ENCODE assay signal across 13 mouse cellular contexts in genomic region chr6:86059151-86059853, GRCm38 (mm10). TPM values are rescaled to one million over a fixed set of nuclear protein-coding genes. Genes with fewer than 3 reads are reported as not detected.
DNase-seq lines count a peak whose midpoint lies in the region; ATAC-seq lines count a peak whose summit lies in the region.
"Had no signal": no experiment of that assay in that cellular context is flagged by ENCODE, and none has a peak within 500 bp of the region (broad histone marks: within the 10 kb centered on the region; RNA-seq: fewer than 3 reads in every experiment).

No protein-coding gene starts in this region.

- DNase-seq in T-cell, adult 2 months (ENCODE audit: low spot score): peak; percentile 49
- peak; percentile 14 for DNase-seq in embryonic facial prominence, embryonic 10.5 days (ENCODE audit: low spot score)
- DNase-seq in lung, adult 18-20 months: no peak
- DNase-seq in frontal cortex, adult 2 months (ENCODE audit: extremely low spot score in 1 of 2, low spot score in 1 of 2): no peak
- DNase-seq: heart, postnatal 4 days had no signal

- no peaks in the 10 kb centered on the region for H3K36me3 ChIP-seq in embryonic facial prominence, embryonic 10.5 days (replicated peaks)
- H3K36me3 ChIP-seq in hindbrain, embryonic 12.5 days: no peaks in the 10 kb centered on the region
- H3K36me3 ChIP-seq in midbrain, embryonic 16.5 days (ENCODE audit: control insufficient read depth, insufficient read depth, low read length): no peaks in the 10 kb centered on the region
- H3K36me3 ChIP-seq in kidney, embryonic 16.5 days (ENCODE audit: insufficient read depth, low read length): no peaks in the 10 kb centered on the region
- H3K36me3 ChIP-seq: embryonic facial prominence, embryonic 15.5 days; limb, embryonic 10.5 days; lung, embryonic 15.5 days had no signal

- peak; percentile 90 for ATAC-seq in hindbrain, embryonic 12.5 days (ENCODE audit: low FRiP score)
- ATAC-seq in midbrain, embryonic 16.5 days: peak; percentile 74
- no peak for ATAC-seq in kidney, embryonic 16.5 days (ENCODE audit: low FRiP score, low TSS enrichment)

- no peak overlapping the region for H3K4me3 ChIP-seq in embryonic facial prominence, embryonic 10.5 days
- H3K4me3 ChIP-seq in hindbrain, embryonic 12.5 days: peak overlapping the region; percentile 25
- peak overlapping the region; percentile 17; the same call in 1 of the 2 replicates for H3K4me3 ChIP-seq in midbrain, embryonic 16.5 days (ENCODE audit: low read depth, low read length)
- H3K4me3 ChIP-seq in kidney, embryonic 16.5 days (ENCODE audit: low read length): no peak overlapping the region
- H3K4me3 ChIP-seq: embryonic facial prominence, embryonic 15.5 days; limb, embryonic 10.5 days; lung, embryonic 15.5 days; myocyte had no signal

- WGBS in embryonic facial prominence, embryonic 10.5 days: 35% methylated on average over 7 of the region's 7 CpGs
- WGBS in hindbrain, embryonic 12.5 days: 24% methylated on average over 7 of the region's 7 CpGs
- 9% methylated on average over 7 of the region's 7 CpGs for WGBS in midbrain, embryonic 16.5 days
- WGBS in kidney, embryonic 16.5 days: 44% methylated on average over 7 of the region's 7 CpGs

- H3K27ac ChIP-seq in embryonic facial prominence, embryonic 10.5 days (replicated peaks): peak overlapping the region; percentile 67; the same call in 1 of the 2 replicates
- peak overlapping the region; percentile 95 for H3K27ac ChIP-seq in hindbrain, embryonic 12.5 days
- peak overlapping the region; percentile 91 for H3K27ac ChIP-seq in midbrain, embryonic 16.5 days (ENCODE audit: low read length)
- no peak overlapping the region for H3K27ac ChIP-seq in kidney, embryonic 16.5 days (ENCODE audit: low read length)
- H3K27ac ChIP-seq: embryonic facial prominence, embryonic 15.5 days; limb, embryonic 10.5 days; lung, embryonic 15.5 days had no signal

- peaks cover 32% of the 10 kb centered on the region for H3K4me1 ChIP-seq in embryonic facial prominence, embryonic 10.5 days
- peaks cover 69% of the 10 kb centered on the region for H3K4me1 ChIP-seq in hindbrain, embryonic 12.5 days
- peaks cover 65% of the 10 kb centered on the region for H3K4me1 ChIP-seq in midbrain, embryonic 16.5 days (ENCODE audit: control insufficient read depth, insufficient read depth, low read length)
- H3K4me1 ChIP-seq in kidney, embryonic 16.5 days (ENCODE audit: insufficient read depth, low read length): no peaks in the 10 kb centered on the region
- H3K4me1 ChIP-seq: lung, embryonic 15.5 days had no signal

- H3K4me2 ChIP-seq in hindbrain, embryonic 12.5 days (replicated peaks): peak overlapping the region; percentile 45
- peak overlapping the region; percentile 50 for H3K4me2 ChIP-seq in midbrain, embryonic 16.5 days (ENCODE audit: low read length)
- no peak overlapping the region for H3K4me2 ChIP-seq in kidney, embryonic 16.5 days (replicated peaks; ENCODE audit: low read depth, low read length)
- H3K4me2 ChIP-seq: embryonic facial prominence, embryonic 15.5 days; lung, embryonic 15.5 days had no signal

- H3K9ac ChIP-seq in hindbrain, embryonic 12.5 days: peak overlapping the region; percentile 43; the same call in 1 of the 2 replicates
- peak overlapping the region; percentile 60 for H3K9ac ChIP-seq in midbrain, embryonic 16.5 days (ENCODE audit: low read depth, low read length)
- H3K9ac ChIP-seq in kidney, embryonic 16.5 days (replicated peaks; ENCODE audit: low read length): no peak overlapping the region
- H3K9ac ChIP-seq: embryonic facial prominence, embryonic 15.5 days; lung, embryonic 15.5 days had no signal

- H3K9me3 ChIP-seq in embryonic facial prominence, embryonic 10.5 days: no peaks in the 10 kb centered on the region
- H3K9me3 ChIP-seq in hindbrain, embryonic 12.5 days (replicated peaks): no peaks in the 10 kb centered on the region
- no peaks in the 10 kb centered on the region for H3K9me3 ChIP-seq in midbrain, embryonic 16.5 days (replicated peaks; ENCODE audit: control insufficient read depth, low read length, poor library complexity, severe bottlenecking)
- no peaks in the 10 kb centered on the region for H3K9me3 ChIP-seq in kidney, embryonic 16.5 days (ENCODE audit: low read length)
- H3K9me3 ChIP-seq: embryonic facial prominence, embryonic 15.5 days; limb, embryonic 10.5 days; lung, embryonic 15.5 days had no signal

- no peaks in the 10 kb centered on the region for H3K27me3 ChIP-seq in embryonic facial prominence, embryonic 10.5 days (replicated peaks; ENCODE audit: low read depth, poor library complexity, severe bottlenecking)
- no peaks in the 10 kb centered on the region for H3K27me3 ChIP-seq in hindbrain, embryonic 12.5 days
- H3K27me3 ChIP-seq in midbrain, embryonic 16.5 days (ENCODE audit: control insufficient read depth, insufficient read depth, low read depth, low read length): no peaks in the 10 kb centered on the region
- H3K27me3 ChIP-seq in kidney, embryonic 16.5 days (ENCODE audit: insufficient read depth, low read length): no peaks in the 10 kb centered on the region
- H3K27me3 ChIP-seq: embryonic facial prominence, embryonic 15.5 days; lung, embryonic 15.5 days had no signal

RNA-seq across cellular contexts. Expression of gene Add2, which starts 30.8 kb away (rescaled TPM):
- 23.4 and 26.6 TPM in 2 replicates for polyA plus RNA-seq in embryonic facial prominence, embryonic 10.5 days (2016; fragmentation: Nextera tagmentation; extraction: Ambion mirVana)
- 115 and 119 TPM in 2 replicates for polyA plus RNA-seq in hindbrain, embryonic 12.5 days (2016; fragmentation: Nextera tagmentation; extraction: Ambion mirVana)
- polyA plus RNA-seq in midbrain, embryonic 16.5 days (2015; fragmentation: Nextera tagmentation; extraction: Ambion mirVana): 166 and 197 TPM in 2 replicates
- 5.0 and 6.0 TPM in 2 replicates for polyA plus RNA-seq in kidney, embryonic 16.5 days (2015; fragmentation: Nextera tagmentation; extraction: Ambion mirVana)
- polyA plus RNA-seq in frontal cortex, adult 2 months (2012; rRNA removed): 100 and 108 TPM in 2 replicates

RNA-seq across cellular contexts. Expression of gene Figla, which starts 43.3 kb away (rescaled TPM):
- polyA plus RNA-seq in embryonic facial prominence, embryonic 10.5 days (2016; fragmentation: Nextera tagmentation; extraction: Ambion mirVana): not detected in 2 replicates
- polyA plus RNA-seq in hindbrain, embryonic 12.5 days (2016; fragmentation: Nextera tagmentation; extraction: Ambion mirVana): not detected in 2 replicates
- not detected in 2 replicates for polyA plus RNA-seq in midbrain, embryonic 16.5 days (2015; fragmentation: Nextera tagmentation; extraction: Ambion mirVana)
- polyA plus RNA-seq in kidney, embryonic 16.5 days (2015; fragmentation: Nextera tagmentation; extraction: Ambion mirVana): not detected in 2 replicates
- not detected in 2 replicates for polyA plus RNA-seq in frontal cortex, adult 2 months (2012; rRNA removed)
- polyA plus RNA-seq: embryonic facial prominence, embryonic 15.5 days; limb, embryonic 10.5 days; lung, embryonic 15.5 days; myocyte; small intestine, adult 2 months had no signal

Comparison
In these comparisons a context has a peak if more than half of its experiments do, and no peak if none do; other contexts are left out.
1. DNase-seq: peak in T-cell, adult 2 months (single experiment) and embryonic facial prominence, embryonic 10.5 days (single experiment); none in lung, adult 18-20 months (0 of 2) and frontal cortex, adult 2 months (0 of 2).
2. H3K4me3 ChIP-seq: peak in hindbrain, embryonic 12.5 days (single experiment) and midbrain, embryonic 16.5 days (single experiment); none in embryonic facial prominence, embryonic 10.5 days (single experiment) and kidney, embryonic 16.5 days (single experiment).